Mouse (Mus musculus) liver, embryonic 14.5 days (tissue): ENCODE measurements around the gene Ubtf.

Source experiments
- CTCF ChIP-seq: IDR thresholded peaks from 2 replicates; pipeline ENCODE4 v1.5.1; 2016; ENCODE audit warnings: antibody characterized with exemption, low read depth, control low read depth
- EP300 ChIP-seq: IDR thresholded peaks from 2 replicates; pipeline ENCODE4 v1.6.1; 2016; ENCODE audit warnings: antibody characterized with exemption, low read depth

DNA sequence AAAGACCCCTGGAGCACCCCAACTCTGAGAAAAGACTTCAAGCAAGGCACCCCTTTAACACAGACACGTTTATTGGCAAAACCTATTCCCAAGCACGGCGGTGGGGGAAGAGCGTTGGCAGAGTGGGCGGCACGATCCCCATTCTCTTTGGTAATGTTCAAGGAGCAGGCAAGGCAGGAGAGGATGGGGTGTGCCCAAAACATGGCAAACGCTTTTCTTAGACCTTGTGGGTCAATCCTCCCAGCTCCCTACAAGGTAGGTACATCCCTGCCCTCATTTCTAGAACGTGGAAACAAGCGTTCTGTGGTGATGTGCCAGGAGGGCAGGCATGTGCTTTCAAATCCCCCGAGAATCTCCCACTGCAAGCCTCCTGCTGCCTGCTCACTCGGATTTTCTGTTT lies 29.2 kb upstream of the Ubtf start:
- TF ChIP-seq CTCF (no peak), EP300 (no peak; the same call in 1 of the 2 replicates)
